Mouse (Mus musculus) liver, postnatal 0 days (tissue): Measurements from ENCODE around the gene 2210407C18Rik. TPM values are rescaled to one million over a fixed set of nuclear protein-coding genes. Genes with fewer than 3 reads are reported as not detected.

ENCODE experiments used
- ATAC-seq: fragments of 200-750 bp; cut with Nextera tagmentation; 2 replicates; pipeline ENCODE4 v1.8.0; 2017; ENCODE audit warnings: mild to moderate bottlenecking, moderate library complexity
- DNase-seq: peaks from one replicate; pipeline ENCODE4 v3.0.0-alpha.2; 2016
- H3K27ac ChIP-seq: fragments of 300-500 bp; sonication (generic); 2 replicates; pipeline ENCODE4 v1.5.1; 2014; ENCODE audit warnings: antibody characterized with exemption, moderate library complexity, mild to moderate bottlenecking, low read depth
- H3K27me3 ChIP-seq: fragments of 300-500 bp; sonication (generic); 2 replicates; pipeline ENCODE4 v1.6.1; 2014; ENCODE audit warnings: low read length, control low read depth, mixed read lengths; ENCODE audit not compliant: insufficient read depth
- H3K36me3 ChIP-seq: fragments of 300-500 bp; sonication (generic); replicated peaks from 2 replicates; pipeline ENCODE4 v1.6.1; 2014; ENCODE audit warnings: mild to moderate bottlenecking, control low read depth, low read length, moderate library complexity, mixed read lengths; ENCODE audit not compliant: insufficient read depth
- H3K4me1 ChIP-seq: fragments of 300-500 bp; sonication (generic); 2 replicates; pipeline ENCODE4 v1.6.1; 2014; ENCODE audit warnings: antibody characterized with exemption, mild to moderate bottlenecking, control low read depth; ENCODE audit not compliant: insufficient read depth
- H3K4me2 ChIP-seq: fragments of 300-500 bp; sonication (generic); 2 replicates; pipeline ENCODE4 v1.6.1; 2014; ENCODE audit warnings: low read depth, mild to moderate bottlenecking, low read length, moderate library complexity, mixed read lengths
- H3K4me3 ChIP-seq: fragments of 300-500 bp; sonication (generic); 2 replicates; pipeline ENCODE4 v1.5.1; 2014; ENCODE audit warnings: low read depth, low read length
- H3K9ac ChIP-seq: fragments of 300-500 bp; sonication (generic); replicated peaks from 2 replicates; pipeline ENCODE4 v1.6.1; 2014; ENCODE audit warnings: mild to moderate bottlenecking, moderate library complexity
- H3K9me3 ChIP-seq: fragments of 300-500 bp; sonication (generic); 2 replicates; pipeline ENCODE4 v1.6.1; 2016; ENCODE audit warnings: mild to moderate bottlenecking, control low read depth, low read length, mixed read lengths
- CTCF ChIP-seq: sonication (generic); IDR thresholded peaks from 2 replicates; pipeline ENCODE4 v1.5.1; 2016; ENCODE audit warnings: antibody characterized with exemption, low read depth
- EP300 ChIP-seq: IDR thresholded peaks from 2 replicates; pipeline ENCODE4 v1.6.1; 2016; ENCODE audit warnings: antibody characterized with exemption, low read depth, mild to moderate bottlenecking
- WGBS: fragments of 180-500 bp; shearing (Covaris S2); extraction: QIAGEN DNeasy Blood & Tissue Kit; methylation state at CpG from one replicate; pipeline ENCODE4 v1.1.7; 2014; ENCODE audit not compliant: insufficient replicate concordance; 5-methylcytosine and 5-hydroxymethylcytosine counted together
- polyA plus RNA-seq: library from polyadenylated mRNA; unstranded; fragments of >200 nt; fragmentation: Nextera tagmentation; extraction: Ambion mirVana; gene quantifications from 2 replicates; pipeline ENCODE4 v1.2.1, GENCODE M21; 2015

Gene 2210407C18Rik
- not detected in 2 replicates for polyA plus RNA-seq

GRCm38 (mm10) chr11:58615975-58616374 is at the start of gene 2210407C18Rik:
Gene 2210407C18Rik, minus strand, starts transcription at chr11:58616075.
- Histone ChIP-seq H3K27ac (no peak within 1 kb of the TSS), H3K9ac (no peak within 1 kb of the TSS), H3K27me3 (no peaks in the 10 kb centered on the region), H3K4me1 (peaks cover 9% of the 10 kb centered on the region; the same call in 1 of the 2 replicates), H3K4me2 (no peak within 1 kb of the TSS), H3K4me3 (no peak within 1 kb of the TSS), H3K36me3 (no peaks in the 10 kb centered on the region), H3K9me3 (no peaks in the 10 kb centered on the region)
- no peak for DNase-seq
- no peak for TF ChIP-seq CTCF
- TF ChIP-seq EP300: no peak
- 72% methylated on average over 4 of the region's 4 CpGs for WGBS
- ATAC-seq: no peak

DNA sequence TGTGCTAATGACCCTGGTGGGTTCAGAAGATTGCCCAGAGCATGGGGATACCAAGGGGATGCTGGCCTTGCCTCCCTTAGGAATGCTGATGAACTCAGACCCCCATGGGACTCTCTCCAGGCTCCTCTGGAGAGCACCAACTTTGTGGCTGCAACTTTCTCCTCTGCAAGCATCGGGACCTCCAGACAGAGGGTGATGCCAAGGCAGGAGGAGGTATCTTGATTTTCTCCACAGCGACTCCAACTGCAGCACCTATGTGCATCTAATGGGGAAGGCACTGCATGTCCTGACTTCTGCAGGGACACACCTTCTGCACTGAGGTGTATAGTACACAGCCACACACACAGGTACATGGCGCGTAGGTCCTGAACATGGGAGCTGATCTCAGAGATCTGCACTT is 42.7 kb upstream of the 2210407C18Rik start, which contains the start of gene Olfr322:
Gene Olfr322, plus strand, starts transcription at position 187 of the 400 bp plus-strand sequence.
- Histone ChIP-seq H3K4me1 (no peaks in the 10 kb centered on the region), H3K36me3 (no peaks in the 10 kb centered on the region), H3K4me3 (no peak within 1 kb of the TSS), H3K9me3 (no peaks in the 10 kb centered on the region), H3K4me2 (no peak within 1 kb of the TSS), H3K27ac (no peak within 1 kb of the TSS), H3K9ac (no peak within 1 kb of the TSS), H3K27me3 (no peaks in the 10 kb centered on the region)
- DNase-seq: no peak
- WGBS: 76% methylated on average over 4 of the region's 4 CpGs
- TF ChIP-seq CTCF (no peak), EP300 (no peak)
- ATAC-seq: no peak

- H3K9ac ChIP-seq: no peak overlapping the region
- TF ChIP-seq EP300: no peak
- no peak for TF ChIP-seq CTCF
- H3K36me3 ChIP-seq: peaks cover 4% of the 10 kb centered on the region; the same call in 1 of the 2 replicates
- H3K9me3 ChIP-seq: no peaks in the 10 kb centered on the region
- no peak overlapping the region for H3K4me2 ChIP-seq
- no peak overlapping the region for H3K27ac ChIP-seq
- no peaks in the 10 kb centered on the region for H3K27me3 ChIP-seq
- no peak for DNase-seq
- no peaks in the 10 kb centered on the region for H3K4me1 ChIP-seq
- no peak for ATAC-seq
- no peak overlapping the region for H3K4me3 ChIP-seq
- WGBS: 89% methylated on average over 3 of the region's 3 CpGs
These were observed 39.3 kb upstream of the 2210407C18Rik start for GRCm38 (mm10) chr11:58655151-58655550.

DNA sequence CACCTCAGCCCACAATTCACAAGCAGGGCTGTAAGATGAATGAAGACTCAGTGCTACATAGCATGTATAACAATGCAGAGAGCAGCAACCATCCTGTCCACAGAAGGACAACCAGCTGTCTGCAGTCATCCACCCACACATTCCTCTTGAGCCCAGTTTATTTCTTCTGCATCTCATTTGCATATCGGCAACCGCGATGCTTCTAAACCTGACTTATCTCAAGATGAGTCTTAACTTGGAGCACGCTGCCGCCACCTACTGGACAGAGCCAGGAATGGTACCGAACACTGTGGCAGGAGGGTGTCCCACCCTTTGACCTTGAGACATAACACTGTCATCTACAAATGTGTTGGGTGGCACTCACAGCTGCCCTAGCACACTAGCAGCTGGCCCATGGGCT is 27.5 kb upstream of the 2210407C18Rik start:
- H3K4me1 ChIP-seq: 0 out of 2 replicates have a peak, but pooled peaks cover 2% of the 10 kb centered on the region
- DNase-seq: peak; percentile 85
- peak overlapping the region; percentile 68; the same call in 1 of the 2 replicates for H3K4me3 ChIP-seq
- TF ChIP-seq EP300 (0 out of 2 replicates have a peak, but pooled peaks have one; percentile 25), CTCF (peak; percentile 95)
- WGBS: 34% methylated on average over 6 of the region's 6 CpGs
- H3K9me3 ChIP-seq: no peaks in the 10 kb centered on the region
- no peak overlapping the region for H3K9ac ChIP-seq
- peaks cover 7% of the 10 kb centered on the region for H3K27me3 ChIP-seq
- peak overlapping the region; percentile 99 for H3K27ac ChIP-seq
- peak overlapping the region; percentile 70 for H3K4me2 ChIP-seq
- peaks cover 22% of the 10 kb centered on the region for H3K36me3 ChIP-seq
- ATAC-seq: no peak

GRCm38 (mm10) chr11:58641638-58642358 is 25.9 kb upstream of the 2210407C18Rik start:
- peak; percentile 78 for DNase-seq
- peak; percentile 98 for ATAC-seq
- H3K27ac ChIP-seq: peak overlapping the region; percentile 99

GRCm38 (mm10) chr11:58641057-58641456 is 25.2 kb upstream of the 2210407C18Rik start:
- Histone ChIP-seq H3K9ac (peak overlapping the region; percentile 92), H3K36me3 (peaks cover 13% of the 10 kb centered on the region), H3K4me2 (peak overlapping the region; percentile 70), H3K27me3 (peaks cover 9% of the 10 kb centered on the region), H3K4me1 (peaks cover 2% of the 10 kb centered on the region; the same call in 1 of the 2 replicates), H3K4me3 (peak overlapping the region; percentile 68), H3K9me3 (no peaks in the 10 kb centered on the region), H3K27ac (peak overlapping the region; percentile 99)
- DNase-seq: peak; percentile 59
- peak; percentile 81 for ATAC-seq
- TF ChIP-seq EP300 (peak; percentile 35; the same call in 1 of the 2 replicates), CTCF (no peak)
- 10% methylated on average over 14 of the region's 14 CpGs for WGBS

More at GRCm38 (mm10) chr11:58641638-58642358, 25.9 kb upstream of the 2210407C18Rik start:
- 56% methylated on average over 13 of the region's 13 CpGs for WGBS
- Histone ChIP-seq H3K4me1 (0 out of 2 replicates have a peak, but pooled peaks cover 2% of the 10 kb centered on the region), H3K4me3 (peak overlapping the region; percentile 68), H3K4me2 (peak overlapping the region; percentile 70), H3K9me3 (no peaks in the 10 kb centered on the region), H3K9ac (peak overlapping the region; percentile 92), H3K27me3 (peaks cover 9% of the 10 kb centered on the region), H3K36me3 (peaks cover 15% of the 10 kb centered on the region)
- 0 out of 2 replicates have a peak, but pooled peaks have one; percentile 4 for TF ChIP-seq CTCF
- TF ChIP-seq EP300: peak; percentile 96
